Mouse (Mus musculus): ENCODE measurements at regions not wholly inside any gene's neighbourhood (a gene's known extent, or its start where the extent isn't known, plus 50 kb on each side); places are given as distances from the start of the nearest gene placed in this dataset.

DNA sequence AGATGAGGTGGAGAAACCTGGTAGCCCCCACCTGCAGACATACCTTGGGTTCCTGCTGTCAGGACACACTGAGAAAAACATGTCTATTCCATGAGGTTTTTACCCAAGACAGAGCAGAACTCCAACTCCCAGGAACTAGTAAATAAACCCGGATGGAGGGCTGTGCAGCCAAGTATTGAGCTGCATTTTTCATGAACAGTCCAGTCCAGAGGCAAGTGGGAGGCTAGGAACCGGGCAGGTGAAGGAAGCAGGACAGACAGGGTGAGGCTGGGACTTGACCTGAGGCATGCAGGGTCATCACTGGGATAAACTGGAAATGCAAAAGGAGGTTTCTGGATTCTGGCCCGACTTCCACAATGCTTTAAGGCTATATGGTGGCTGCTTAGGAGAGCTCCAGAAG, 114.8 kb upstream of the Lrig1 start:
- no peak for DNase-seq (ENCODE audit: low spot score)

DNA sequence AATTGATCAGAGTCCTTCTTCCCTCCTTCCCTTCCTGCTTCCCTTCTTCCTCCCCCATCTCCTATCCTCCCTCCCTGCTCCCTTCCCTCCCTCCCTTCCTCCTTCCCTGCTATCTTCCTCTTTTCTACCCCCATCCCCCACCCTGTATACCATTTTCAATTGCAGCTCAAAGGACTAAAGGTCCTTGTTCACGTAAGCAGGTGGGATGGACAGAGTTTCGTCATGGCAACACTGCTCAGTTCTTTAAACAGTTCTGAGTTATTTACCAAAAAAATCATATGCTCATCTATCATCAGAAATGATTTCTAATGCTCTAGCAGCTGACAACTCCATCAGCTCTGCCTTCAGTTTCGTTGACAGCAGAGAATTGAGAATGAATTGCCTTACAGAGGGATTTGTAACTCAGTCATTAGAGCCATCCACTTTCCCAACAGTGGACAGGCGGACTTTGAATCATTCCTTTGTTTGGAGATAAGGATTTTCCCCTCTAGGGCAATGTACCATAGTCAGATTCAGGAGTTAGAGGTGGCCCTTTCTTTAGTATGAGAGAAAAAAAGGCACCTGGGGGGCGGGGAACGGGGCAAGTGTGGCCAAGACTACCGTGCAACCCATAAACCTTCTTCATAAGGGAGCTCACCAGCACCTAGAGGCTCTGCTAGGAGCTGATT, 113.7 kb upstream of the Lrig1 start:
- DNase-seq (ENCODE audit: low spot score), result no peak

DNA sequence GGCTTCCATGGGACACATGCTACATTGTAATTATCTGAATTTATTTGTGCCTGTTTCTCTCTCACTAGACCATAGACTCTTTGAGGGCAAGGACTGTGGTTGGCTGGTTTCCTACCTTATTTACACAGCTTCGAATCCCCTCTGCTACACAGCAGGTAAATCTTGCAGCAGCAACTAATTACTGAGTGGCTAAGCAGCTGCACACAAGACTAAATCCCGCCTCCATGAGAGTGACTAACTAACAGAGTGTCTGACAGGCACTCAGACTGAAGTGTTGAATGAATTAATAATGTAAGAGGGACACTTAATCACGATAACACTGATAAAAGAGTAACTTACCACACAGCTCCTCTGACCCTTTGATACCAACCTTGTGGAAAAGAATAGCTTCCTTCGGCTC, 111.9 kb upstream of the Lrig1 start:
- no peak for DNase-seq (ENCODE audit: low spot score)

DNA sequence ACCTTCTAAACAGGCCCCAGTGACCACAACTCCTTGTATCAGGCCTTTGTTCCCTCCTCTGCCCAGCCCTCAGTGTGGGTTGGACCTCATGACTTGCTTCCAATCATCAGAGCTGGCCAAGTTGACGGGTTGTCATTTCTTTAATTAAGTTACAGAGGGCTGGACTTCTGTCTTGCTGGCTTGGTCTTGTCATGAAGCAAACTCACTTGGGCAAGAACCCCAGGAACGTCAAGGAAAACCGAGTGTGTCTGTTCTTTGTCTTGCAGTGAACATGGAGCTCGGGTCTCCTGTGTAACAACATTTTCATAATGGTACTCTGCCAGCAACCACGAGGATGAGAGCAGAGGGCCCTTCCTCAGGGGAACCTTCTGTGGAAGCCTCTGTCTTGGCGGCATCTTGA, 107.3 kb upstream of the Lrig1 start:
- DNase-seq (ENCODE audit: low spot score), result peak; percentile 36

DNA sequence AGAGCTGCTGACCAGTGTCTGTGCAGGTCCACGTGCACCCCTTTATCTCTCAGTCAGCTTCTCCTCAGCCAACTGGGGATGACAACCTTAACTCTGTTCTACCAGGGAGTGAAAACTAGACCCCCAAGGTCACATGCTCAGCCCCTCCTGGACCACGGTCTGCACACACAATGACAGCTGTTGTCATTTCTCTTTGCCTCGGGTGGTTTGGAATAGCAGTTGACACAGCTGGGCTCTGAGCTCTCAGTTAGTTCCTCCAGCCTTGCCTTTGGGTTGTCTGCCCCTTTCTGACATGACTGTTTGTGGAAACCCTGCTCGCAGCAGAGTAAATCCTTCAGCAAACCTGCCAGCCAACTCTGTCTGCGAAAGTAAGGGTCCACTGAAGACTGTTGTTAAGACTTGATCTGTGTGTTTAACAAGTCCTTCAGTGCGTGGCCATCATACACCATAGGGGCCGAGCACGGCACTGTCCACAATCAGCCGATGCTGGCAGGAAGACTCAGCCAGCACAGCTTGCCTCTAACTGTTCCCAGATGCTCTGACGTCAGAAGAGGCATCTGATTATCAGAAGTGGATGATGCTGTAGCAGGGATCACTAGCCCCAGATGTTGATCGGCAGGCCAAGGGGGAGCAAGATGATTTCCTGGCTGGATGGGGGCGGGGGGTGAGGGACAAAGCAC, 106.7 kb upstream of the Lrig1 start:
- peak; percentile 77 for DNase-seq (ENCODE audit: low spot score)

DNA sequence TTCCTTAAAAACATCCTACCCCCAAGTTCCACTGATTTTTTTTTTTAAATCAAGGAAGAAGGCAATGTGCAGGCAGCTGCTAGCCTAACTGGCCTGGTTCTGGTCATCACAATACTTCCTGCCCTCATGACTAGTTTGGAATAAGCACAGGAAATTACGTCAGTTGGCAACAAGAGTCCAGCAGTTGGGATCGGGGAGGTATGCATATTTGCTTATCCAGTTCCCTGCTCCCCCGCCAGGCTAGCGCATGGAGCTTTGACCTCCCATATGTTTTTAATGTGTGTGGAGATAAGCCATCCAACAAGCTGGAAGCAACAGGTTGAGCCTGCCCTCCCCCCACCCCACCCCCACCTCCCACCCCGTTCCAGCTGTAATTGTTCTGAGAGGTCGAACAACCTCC, 105.7 kb upstream of the Lrig1 start:
- peak; percentile 71 for DNase-seq (ENCODE audit: low spot score)

DNA sequence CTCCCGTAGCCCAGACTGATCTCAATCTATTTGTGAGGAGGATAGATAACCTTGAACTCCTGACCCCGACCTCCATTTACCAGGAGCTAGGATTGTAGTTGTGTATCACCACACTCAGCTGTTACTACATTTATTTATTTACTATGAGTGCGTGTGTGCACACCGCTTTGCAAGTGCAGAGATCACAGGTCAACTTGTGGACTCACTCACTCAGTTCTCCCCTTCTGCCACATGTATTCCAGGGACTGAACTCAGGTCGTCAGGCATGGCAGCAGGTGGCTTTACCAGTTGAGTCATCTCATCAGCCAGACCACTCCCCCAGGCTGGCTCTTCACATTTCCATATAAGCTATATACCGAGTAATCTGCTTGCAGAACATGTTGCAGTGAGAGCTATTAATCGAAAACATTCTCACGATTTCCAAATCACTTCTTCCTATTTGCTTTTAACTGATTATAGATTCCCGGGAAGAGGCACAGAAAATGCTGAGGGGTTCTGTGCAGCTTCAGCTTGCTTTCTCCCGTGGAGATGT, 104.4 kb upstream of the Lrig1 start:
- no peak for DNase-seq (ENCODE audit: low spot score)

DNA sequence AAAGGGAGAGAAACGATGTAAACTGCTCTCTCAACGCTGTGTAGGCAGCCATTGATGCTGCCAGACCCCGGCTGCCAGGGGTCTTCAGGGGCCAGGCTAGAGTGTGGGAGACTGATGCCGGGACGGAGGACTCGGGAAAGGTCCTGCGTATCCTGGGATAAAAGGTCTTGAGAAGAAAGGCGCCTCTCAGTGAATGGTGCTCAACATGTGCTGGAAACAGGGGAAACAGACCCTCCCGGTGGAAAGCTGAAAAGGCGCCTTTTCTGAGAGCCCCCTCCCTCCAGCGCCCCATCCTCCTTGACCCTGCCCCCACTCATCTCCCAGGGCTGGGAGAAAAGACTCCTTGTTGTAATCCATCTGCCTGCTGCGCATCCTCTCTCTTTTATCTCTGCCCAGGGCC, 101.1 kb upstream of the Lrig1 start:
- DNase-seq (ENCODE audit: low spot score), result peak; percentile 72

DNA sequence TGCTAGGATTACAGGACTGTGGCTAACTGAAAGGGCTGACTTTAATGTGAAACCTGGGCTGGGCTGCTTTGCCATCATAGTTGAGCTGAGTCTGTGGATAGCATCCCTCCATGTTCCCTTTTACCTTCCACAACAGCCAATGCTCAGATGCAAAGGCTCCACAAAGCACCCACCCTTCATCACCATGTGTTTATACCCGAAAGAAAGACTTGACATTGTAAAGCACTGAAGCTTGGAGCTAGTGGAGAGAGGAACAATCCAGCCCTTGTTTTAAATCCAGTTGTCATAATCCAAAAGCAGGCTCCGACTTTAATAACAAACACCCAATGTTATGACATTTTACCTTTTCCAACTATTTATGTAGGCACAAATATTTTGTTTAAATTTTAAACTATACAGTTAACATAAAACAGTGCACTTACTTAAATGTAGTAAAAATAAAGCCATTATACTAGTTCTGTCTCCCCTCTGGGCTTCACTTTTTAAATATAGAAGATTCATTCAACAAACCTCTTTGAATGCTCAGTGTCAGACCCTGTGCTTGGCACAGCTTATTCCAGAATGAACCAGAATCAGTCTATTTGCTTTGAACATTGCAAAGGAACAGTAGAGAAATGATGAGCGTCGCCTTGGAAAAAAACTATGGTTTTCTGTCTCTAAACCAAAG, 98.7 kb upstream of the Lrig1 start:
- no peak for DNase-seq (ENCODE audit: low spot score)

DNA sequence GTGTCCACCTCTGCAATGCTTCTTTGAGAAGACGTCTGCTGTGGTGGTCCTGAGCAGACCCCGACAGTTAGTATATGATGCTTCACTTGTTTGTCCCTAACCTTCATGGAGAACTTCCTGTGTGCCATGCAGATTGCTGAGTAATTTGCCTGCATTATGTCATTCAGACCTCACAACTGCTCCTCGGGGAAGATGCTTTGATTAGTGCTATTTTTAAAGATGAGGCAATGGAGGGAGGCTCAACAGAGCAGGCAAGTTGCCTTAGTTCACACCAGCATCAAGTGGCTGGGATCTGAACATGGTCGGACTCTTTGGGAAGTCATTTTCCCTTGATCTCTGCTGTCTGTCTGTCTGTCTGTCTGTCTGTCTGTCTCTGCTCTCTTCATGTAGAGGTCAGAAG, 95.5 kb upstream of the Lrig1 start:
- no peak for DNase-seq (ENCODE audit: low spot score)

DNA sequence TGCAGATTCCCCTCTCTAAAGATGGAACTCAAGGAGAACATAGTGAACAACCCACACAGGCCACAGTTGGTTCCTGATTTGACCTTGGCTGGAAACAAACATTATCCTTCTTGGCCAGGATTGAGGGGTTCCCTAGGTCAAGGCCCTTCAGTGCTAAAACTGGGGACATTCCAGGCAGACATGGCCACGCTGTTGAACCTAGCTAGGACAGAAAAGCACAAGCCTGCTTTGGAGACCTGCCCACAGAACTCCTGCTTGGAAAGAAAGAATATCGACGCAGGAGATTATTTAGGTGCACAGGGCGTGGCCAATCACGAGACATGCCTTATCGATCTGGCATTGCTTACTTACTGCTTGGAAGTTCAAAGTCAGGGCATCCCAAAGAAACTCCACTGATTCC, 93.6 kb upstream of the Lrig1 start:
- DNase-seq (ENCODE audit: low spot score), result no peak

DNA sequence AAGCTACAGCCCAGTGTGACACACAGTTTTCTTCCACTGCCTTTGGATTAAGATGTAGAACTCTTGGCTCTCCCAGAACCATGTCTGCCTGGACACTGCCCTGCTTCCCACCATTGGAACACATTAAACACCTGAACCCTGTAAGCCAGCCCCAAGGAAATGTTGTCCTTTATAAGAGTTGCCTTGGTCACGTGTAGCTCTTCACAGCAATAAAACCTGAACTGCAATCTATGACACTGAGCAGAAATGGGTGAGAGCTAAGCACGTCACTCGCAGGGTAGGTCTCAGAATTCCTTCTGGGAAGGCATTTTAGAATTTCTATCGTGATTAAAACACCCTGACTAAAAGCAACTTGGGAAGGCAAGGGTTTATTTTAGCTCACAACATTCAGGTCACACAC, 92.4 kb upstream of the Lrig1 start:
- DNase-seq (ENCODE audit: low spot score), result no peak

DNA sequence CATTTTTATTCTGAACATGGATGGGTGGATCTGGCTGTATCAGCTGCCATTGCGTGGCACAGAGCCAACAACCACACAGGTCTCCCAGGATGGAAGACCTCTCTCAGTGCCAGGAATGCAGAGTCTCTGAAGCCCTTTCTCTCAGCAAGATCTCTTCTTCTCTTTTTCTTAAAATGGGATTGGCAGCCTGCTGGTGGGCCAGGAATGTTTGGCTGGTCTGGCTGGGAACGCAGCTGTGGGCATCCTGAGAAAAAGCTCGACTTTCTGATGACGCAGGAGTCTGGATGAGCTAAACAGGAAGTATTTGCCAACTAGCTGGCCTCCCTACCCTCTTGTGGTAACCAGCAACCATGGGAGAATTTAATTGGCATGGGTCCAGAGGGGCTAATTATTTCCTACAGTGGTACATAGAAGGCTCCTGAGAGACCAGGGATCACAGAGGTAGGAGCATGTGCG, 89.4 kb upstream of the Lrig1 start:
- DNase-seq (ENCODE audit: low spot score), result no peak

DNA sequence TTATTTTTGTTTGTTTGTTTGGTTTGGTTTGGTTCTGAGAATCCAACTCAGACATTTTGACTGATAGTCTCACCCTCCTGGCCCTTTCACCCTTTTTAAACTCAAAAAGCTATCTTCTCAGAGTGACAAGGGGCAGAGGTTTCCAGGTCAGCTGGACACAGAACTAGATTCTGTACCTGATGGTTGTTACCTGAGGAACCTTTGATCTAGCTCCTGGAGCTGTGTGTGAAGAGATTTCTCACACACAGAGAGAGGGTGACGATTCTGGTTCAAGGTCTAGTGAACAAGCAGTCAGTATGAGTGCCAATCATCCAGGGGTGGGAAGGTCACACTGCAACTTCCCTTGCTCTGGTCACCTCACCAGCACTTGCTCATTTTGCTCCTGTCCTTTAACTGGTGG, 83.5 kb upstream of the Lrig1 start:
- no peak for DNase-seq (ENCODE audit: low spot score)

DNA sequence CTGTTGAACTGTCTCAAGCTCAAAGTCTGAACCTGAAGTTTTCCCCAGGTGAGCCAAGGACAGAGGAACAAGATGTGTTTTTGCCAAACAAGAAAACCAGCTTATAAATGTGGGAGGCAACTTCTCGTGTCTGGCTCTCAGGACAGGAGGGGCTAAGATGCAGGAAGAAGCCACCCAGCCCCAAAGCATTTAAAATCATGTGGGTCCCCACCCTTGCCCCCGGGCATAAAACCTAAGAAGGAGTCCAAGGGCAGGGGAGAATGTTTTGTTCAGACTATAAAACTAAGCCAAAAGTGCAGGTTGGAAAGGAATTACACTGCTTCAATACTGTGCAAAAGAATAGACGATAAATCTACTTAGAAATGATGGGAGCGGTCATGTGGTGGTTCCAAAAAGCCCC, 80.7 kb upstream of the Lrig1 start:
- no peak for DNase-seq (ENCODE audit: low spot score)

DNA sequence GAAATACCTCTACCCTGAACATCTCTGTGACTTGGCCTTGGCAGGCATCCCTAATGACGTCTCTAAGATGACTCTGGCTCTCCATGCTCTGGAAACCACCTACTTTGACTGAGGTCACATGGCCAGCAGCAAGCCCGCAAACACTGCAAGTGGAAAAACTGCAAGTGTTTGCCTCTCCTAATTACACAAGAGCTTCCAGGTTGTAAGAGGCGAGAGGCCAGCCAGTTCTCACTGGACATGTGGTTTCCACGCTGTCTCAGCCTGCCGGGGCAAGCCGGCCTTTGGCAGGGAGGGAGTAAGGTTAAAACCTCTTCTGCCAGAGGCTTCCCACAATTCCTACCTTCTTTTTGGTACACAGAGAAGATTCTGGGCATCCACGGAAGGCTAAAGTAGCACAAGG, 79.9 kb upstream of the Lrig1 start:
- no peak for DNase-seq (ENCODE audit: low spot score)

DNA sequence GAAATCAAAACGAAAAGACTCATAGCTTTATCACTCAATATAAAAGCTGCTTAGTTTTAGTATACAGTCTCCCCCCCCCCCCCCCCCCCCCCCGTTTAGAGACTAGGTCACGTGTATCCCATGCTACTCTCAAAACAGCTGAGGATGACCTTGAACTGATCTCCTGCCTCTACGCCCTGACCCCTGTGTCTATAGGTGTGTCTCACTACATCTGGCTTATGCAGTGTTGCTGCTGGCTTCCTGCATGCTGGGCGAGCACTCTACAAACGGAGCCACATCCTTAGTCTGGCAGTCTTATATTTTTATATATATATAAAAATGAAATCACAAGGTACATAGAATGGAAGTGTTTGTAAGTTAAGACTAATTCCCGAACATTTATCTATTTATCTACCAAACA, 79.3 kb upstream of the Lrig1 start:
- DNase-seq (ENCODE audit: low spot score), result no peak

DNA sequence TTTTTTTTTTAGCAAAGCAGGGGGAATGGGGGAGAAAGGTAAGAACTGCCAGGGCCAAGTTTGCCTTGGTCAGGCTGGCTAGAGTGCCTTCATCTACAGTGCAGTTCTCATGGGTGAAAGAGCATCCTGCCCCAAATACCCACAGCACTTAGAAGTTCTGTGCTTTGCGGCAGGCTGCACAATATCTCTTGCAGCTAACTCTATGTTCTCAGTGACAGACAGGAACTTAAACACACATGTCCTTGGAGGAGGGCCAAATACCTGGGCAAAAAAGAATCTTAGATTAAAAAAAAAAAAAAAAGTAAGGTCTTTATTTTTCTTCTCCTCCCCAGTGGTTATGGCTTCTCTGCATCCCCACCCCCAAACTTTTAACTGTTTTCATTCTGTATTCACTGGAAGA, 78.8 kb upstream of the Lrig1 start:
- no peak for DNase-seq (ENCODE audit: low spot score)

DNA sequence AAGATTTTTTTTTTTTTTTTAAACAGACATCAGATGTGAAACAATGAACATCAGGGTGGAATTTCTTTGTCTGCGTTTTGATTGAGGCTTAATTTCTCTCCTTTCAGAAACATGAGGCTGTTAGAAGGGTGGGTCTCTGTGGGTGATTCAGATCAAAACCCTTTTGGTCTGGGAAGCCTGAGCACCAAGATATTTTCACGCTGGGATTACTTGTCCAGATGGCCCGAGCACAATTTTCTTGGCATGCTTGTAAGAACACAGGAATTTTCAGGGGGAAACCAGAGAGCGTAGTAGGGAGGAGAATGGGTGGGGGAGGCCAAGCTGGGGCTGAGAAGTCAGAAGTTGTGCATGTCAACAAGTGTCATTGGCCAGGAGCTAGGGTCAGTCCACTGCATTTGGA, 76.6 kb upstream of the Lrig1 start:
- peak; percentile 32 for DNase-seq (ENCODE audit: low spot score)

DNA sequence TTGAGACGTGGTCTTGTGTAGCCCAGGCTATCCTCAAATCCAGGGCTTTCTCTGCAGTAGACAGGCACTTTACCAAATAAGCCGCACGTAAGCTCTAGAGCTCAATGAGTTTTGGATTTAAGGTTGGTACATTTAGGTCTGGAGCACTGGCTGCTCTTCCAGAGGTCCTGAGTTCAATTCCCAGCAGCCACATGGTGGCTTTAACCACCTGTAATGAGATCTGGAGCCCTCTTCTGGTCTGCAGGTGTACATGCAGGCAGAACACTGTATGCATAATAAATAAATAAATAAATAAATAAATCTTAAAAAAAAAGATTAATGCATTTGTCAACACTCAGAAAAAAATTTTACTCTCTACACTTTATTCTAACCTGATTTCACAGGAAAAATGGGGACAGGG, 74.9 kb upstream of the Lrig1 start:
- no peak for DNase-seq (ENCODE audit: low spot score)

DNA sequence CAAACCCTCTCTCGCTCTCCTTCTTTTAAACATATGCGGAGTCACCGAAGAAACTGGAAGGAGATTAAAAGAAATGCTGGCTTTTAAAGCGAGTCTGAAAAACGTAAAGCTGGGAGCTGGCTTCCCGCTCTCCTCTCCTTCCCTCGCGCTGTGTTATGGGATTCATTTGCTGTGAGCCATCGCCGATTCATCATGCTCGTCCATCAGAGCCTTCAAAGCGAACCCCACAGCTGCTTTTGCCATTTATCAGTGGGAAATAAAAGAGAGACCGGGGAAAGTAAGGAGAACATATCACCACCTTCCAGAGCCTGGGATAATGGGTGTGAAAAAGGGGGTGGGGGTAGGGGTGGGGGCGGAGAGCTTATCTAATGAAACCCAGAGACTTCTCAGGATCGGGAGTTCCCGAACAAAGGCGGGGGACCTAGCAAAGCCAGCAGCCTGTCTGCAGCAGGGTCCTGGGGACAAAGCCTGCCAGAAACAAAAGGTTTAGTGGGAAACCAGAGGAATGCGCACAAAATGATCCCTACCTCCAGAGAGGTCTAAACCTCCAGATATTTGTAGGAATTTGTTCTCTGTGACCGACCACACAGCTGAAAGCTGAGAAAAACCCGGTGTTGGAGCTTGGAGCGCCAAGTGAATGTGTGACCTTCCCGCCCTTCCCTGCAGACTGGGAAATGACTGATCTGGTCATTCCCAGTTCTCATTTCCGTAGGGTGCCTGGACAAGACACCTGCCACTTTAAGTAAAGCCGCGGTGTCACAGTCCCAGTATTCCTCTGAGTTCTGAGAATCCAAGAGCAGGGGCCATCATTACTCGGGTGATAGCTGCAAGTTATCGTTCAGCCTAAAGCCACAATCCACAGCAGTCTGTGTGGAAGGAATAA, 73.9 kb upstream of the Lrig1 start:
- DNase-seq (ENCODE audit: low spot score), result peak; percentile 88

DNA sequence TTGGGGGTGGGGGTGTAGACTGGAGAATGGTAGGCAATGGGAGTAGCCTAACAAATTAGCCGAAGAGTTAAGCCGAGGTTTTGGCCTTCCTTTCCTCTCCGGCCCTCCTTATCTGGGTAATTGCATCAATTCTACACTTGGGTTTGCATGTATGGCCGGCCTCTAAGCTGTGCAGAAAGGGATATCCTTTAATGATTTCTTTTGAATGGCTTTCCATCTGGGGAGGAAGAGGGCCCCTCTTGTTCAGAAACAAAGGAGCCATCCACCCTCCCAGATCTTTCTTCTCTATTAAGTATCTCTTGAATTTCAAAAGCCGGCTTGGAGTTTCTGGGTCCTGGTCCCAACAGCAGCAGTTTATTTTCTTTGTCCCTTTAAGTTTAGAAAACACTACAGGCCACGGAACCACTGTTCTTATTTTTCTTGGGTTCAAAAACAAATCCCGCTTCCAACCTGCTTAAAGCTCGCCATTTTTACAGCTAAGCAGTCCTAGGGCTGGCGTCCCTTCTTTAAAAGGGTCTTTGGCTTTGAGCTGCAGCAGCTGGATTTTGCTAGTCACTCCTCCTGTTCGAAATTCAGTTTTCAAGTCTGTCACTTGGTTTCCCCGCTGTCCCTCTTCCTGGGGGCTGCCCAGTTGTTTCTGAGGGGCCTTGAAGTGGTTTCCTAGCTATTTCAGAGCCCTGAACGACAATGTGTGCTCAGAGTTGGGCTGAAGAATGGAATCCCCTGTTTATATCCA, 73.1 kb upstream of the Lrig1 start:
- DNase-seq (ENCODE audit: low spot score), result peak; percentile 64

All from embryo, embryonic 10.5 days (tissue).